Mouse (Mus musculus) lung, postnatal 0 days (tissue): ENCODE data around the gene Spred2. TPM values are rescaled to one million over a fixed set of nuclear protein-coding genes. Genes with fewer than 3 reads are reported as not detected.

Experiments used
- ATAC-seq: fragments of 200-750 bp; cut with Nextera tagmentation; 2 replicates; pipeline ENCODE4 v1.8.0; 2017; ENCODE audit warnings: moderate library complexity
- DNase-seq: peaks from one replicate; pipeline ENCODE4 v3.0.0-alpha.2; 2016; ENCODE audit warnings: low spot score
- H3K27ac ChIP-seq: fragments of 300-500 bp; sonication (generic); 2 replicates; pipeline ENCODE4 v1.5.1; 2014; ENCODE audit warnings: antibody characterized with exemption, mild to moderate bottlenecking, low read length, mixed read lengths
- H3K27me3 ChIP-seq: fragments of 300-500 bp; sonication (generic); replicated peaks from 2 replicates; pipeline ENCODE4 v1.6.1; 2014; ENCODE audit warnings: low read length, mixed read lengths; ENCODE audit not compliant: insufficient read depth
- H3K36me3 ChIP-seq: fragments of 300-500 bp; sonication (generic); 2 replicates; pipeline ENCODE4 v1.6.1; 2014; ENCODE audit warnings: low read length, mixed read lengths; ENCODE audit not compliant: insufficient read depth
- H3K4me1 ChIP-seq: fragments of 300-500 bp; sonication (generic); 2 replicates; pipeline ENCODE4 v1.6.1; 2014; ENCODE audit warnings: antibody characterized with exemption, low read depth, low read length, mixed read lengths; ENCODE audit not compliant: insufficient read depth
- H3K4me2 ChIP-seq: fragments of 300-500 bp; sonication (generic); replicated peaks from 2 replicates; pipeline ENCODE4 v1.6.1; 2014; ENCODE audit warnings: low read depth, mild to moderate bottlenecking, low read length, moderate library complexity, mixed read lengths
- H3K4me3 ChIP-seq: fragments of 300-500 bp; sonication (generic); 2 replicates; pipeline ENCODE4 v1.5.1; 2014; ENCODE audit warnings: low read depth, low read length
- H3K9ac ChIP-seq: fragments of 300-500 bp; sonication (generic); replicated peaks from 2 replicates; pipeline ENCODE4 v1.6.1; 2014; ENCODE audit warnings: low read depth, mild to moderate bottlenecking
- H3K9me3 ChIP-seq: fragments of 300-500 bp; sonication (generic); 2 replicates; pipeline ENCODE4 v1.6.1; 2016; ENCODE audit warnings: low read length, mixed read lengths
- CTCF ChIP-seq: IDR thresholded peaks from 2 replicates; pipeline ENCODE4 v1.5.1; 2016; ENCODE audit warnings: antibody characterized with exemption, mild to moderate bottlenecking
- EP300 ChIP-seq: IDR thresholded peaks from 2 replicates; pipeline ENCODE4 v1.6.1; 2016; ENCODE audit warnings: antibody characterized with exemption, mild to moderate bottlenecking, control low read depth
- WGBS: fragments of 180-500 bp; shearing (Covaris S2); extraction: QIAGEN DNeasy Blood & Tissue Kit; methylation state at CpG from one replicate; pipeline ENCODE4 v1.1.7; 2014; 5-methylcytosine and 5-hydroxymethylcytosine counted together
- polyA plus RNA-seq: library from polyadenylated mRNA; unstranded; fragments of >200 nt; fragmentation: Nextera tagmentation; extraction: Ambion mirVana; gene quantifications from 2 replicates; pipeline ENCODE4 v1.2.1, GENCODE M21; 2015

Gene Spred2
- polyA plus RNA-seq, 1 experiment from 2014 or later: 3.9 TPM

GRCm38 (mm10) chr11:19917381-19918245, 6.6 kb upstream of the Spred2 start:
- Histone ChIP-seq H3K4me1 (no peaks in the 10 kb centered on the region), H3K4me2 (no peak overlapping the region), H3K9ac (no peak overlapping the region), H3K9me3 (no peaks in the 10 kb centered on the region), H3K4me3 (no peak overlapping the region), H3K27ac (no peak overlapping the region), H3K36me3 (no peaks in the 10 kb centered on the region), H3K27me3 (no peaks in the 10 kb centered on the region)
- DNase-seq: no peak
- no peak for ATAC-seq
- TF ChIP-seq CTCF: no peak
- no peak for TF ChIP-seq EP300
- WGBS: 59% methylated on average over 9 of the region's 9 CpGs

GRCm38 (mm10) chr11:19918246-19918540, 6.0 kb upstream of the Spred2 start:
- H3K27ac ChIP-seq: no peak overlapping the region
- no peaks in the 10 kb centered on the region for H3K9me3 ChIP-seq
- no peak overlapping the region for H3K4me2 ChIP-seq
- 61% methylated on average over 2 of the region's 2 CpGs for WGBS
- no peak for ATAC-seq
- H3K4me3 ChIP-seq: no peak overlapping the region
- H3K27me3 ChIP-seq: no peaks in the 10 kb centered on the region
- no peaks in the 10 kb centered on the region for H3K36me3 ChIP-seq
- no peak overlapping the region for H3K9ac ChIP-seq
- DNase-seq: no peak
- TF ChIP-seq CTCF: no peak
- no peak for TF ChIP-seq EP300
- no peaks in the 10 kb centered on the region for H3K4me1 ChIP-seq

DNA sequence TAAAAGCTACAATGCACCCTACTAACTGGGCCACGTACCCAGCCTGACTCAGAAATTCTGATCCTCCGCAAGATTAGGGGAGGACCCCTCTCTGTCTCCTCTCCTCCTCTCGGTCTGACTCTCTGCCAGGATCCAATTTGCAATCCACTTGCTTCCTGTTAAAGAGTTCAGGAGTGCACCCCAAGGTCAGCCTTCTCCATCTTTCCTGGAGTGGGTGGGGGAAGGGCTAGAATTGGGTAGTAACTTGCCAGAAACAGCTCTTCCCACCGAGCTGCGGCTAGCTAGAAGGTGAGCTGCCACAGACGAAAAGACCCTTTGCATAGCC, 4.8 kb upstream of the Spred2 start:
- TF ChIP-seq CTCF (no peak), EP300 (no peak)
- peak overlapping the region; percentile 87 for H3K27ac ChIP-seq
- H3K36me3 ChIP-seq: no peaks in the 10 kb centered on the region
- ATAC-seq (no peak), DNase-seq (peak; percentile 67)
- H3K4me2 ChIP-seq: peak overlapping the region; percentile 81
- no peaks in the 10 kb centered on the region for H3K27me3 ChIP-seq
- whole genome bisulfite sequencing: 4% methylated on average over 6 of the region's 6 CpGs
- 0 out of 2 replicates have a peak overlapping the region, but pooled peaks have one; percentile 34 for H3K9ac ChIP-seq
- no peaks in the 10 kb centered on the region for H3K9me3 ChIP-seq
- peak overlapping the region; percentile 72 for H3K4me3 ChIP-seq
- peaks cover 3% of the 10 kb centered on the region; the same call in 1 of the 2 replicates for H3K4me1 ChIP-seq

DNA sequence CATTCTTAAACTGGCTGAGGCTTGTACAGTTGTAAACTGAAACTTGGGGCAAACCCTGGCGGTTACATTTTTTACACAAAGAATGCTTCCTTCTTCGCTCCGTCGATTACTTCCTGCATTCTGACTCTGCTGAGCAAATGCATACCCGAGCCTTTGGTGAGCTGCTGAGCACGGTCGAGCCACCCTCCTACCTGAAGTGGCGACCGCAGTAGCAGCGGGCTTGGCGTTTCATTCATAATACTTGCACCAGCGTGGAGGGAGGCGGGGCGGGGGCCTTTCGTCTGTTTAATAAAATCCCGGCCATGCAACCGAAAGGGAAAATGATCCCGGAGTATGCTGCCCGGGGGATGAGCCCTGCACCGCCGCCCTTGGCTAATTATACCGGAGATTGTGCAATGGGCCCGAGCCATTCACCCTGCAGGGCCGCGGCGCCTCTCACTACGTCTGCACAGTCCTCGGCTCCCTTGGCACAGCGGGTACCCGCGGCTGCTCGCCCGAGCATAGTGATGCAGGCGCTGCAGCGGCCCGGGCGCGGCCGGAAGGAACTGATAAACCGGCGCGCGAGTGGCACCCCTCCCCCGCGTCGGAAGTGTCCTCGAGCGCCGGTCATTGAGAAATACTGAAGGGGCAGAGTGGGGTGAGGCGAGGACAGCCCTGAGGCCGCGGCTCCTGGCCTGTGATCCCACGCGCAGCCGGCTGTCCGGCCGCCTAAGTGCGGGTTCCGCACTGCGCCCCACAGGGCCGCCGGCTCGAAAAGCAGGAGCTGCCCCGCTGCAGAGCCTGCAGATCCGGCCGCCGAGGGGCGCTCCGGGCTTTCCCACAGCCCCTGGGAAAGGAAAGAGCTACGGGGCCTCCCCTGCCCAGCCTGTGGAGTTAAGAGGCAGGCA, 4.1 kb upstream of the Spred2 start:
- WGBS: under 1% methylated on average over 68 of the region's 70 CpGs
- DNase-seq (peak; percentile 91), ATAC-seq (peak; percentile 81)
- TF ChIP-seq CTCF: peak; percentile 72
- TF ChIP-seq EP300: peak; percentile 76
- H3K27me3 ChIP-seq: no peaks in the 10 kb centered on the region
- H3K4me1 ChIP-seq: peaks cover 3% of the 10 kb centered on the region; the same call in 1 of the 2 replicates
- peak overlapping the region; percentile 81 for H3K4me2 ChIP-seq
- peak overlapping the region; percentile 34 for H3K9ac ChIP-seq
- H3K4me3 ChIP-seq: peak overlapping the region; percentile 72
- no peaks in the 10 kb centered on the region for H3K36me3 ChIP-seq
- no peaks in the 10 kb centered on the region for H3K9me3 ChIP-seq
- peak overlapping the region; percentile 87 for H3K27ac ChIP-seq

GRCm38 (mm10) chr11:19921723-19922122, 2.5 kb upstream of the Spred2 start:
- Histone ChIP-seq H3K4me2 (no peak overlapping the region), H3K36me3 (no peaks in the 10 kb centered on the region), H3K4me3 (no peak overlapping the region), H3K9me3 (no peaks in the 10 kb centered on the region), H3K27me3 (no peaks in the 10 kb centered on the region), H3K9ac (no peak overlapping the region), H3K27ac (no peak overlapping the region), H3K4me1 (peaks cover 12% of the 10 kb centered on the region; the same call in 1 of the 2 replicates)
- 81% methylated on average over 1 of the region's 1 CpGs for WGBS
- DNase-seq (no peak), ATAC-seq (no peak)
- no peak for TF ChIP-seq EP300
- TF ChIP-seq CTCF: no peak

DNA sequence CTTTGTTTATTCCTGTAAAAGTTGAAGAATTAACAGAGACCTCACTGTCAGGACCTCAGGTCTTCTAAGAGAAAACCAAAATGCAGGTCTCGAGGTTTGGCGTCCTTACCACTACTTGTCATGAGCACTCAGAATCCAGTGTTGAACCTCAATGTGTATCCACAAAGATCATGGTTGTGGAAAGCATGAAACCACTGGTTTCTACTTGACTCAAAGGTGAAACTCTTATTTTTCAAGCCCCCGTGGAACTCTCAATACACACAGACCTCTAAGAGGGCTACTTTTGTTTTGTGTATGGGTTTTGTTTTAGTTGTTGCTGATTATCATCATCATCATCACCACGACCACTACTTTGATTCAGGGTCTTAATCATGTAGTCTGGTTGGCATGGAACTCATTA, 2.0 kb upstream of the Spred2 start:
- Histone ChIP-seq H3K27ac (no peak overlapping the region), H3K36me3 (no peaks in the 10 kb centered on the region), H3K4me3 (no peak overlapping the region), H3K9me3 (no peaks in the 10 kb centered on the region), H3K27me3 (no peaks in the 10 kb centered on the region), H3K4me2 (no peak overlapping the region), H3K9ac (no peak overlapping the region), H3K4me1 (peaks cover 13% of the 10 kb centered on the region; the same call in 1 of the 2 replicates)
- TF ChIP-seq CTCF: no peak
- TF ChIP-seq EP300: no peak
- 92% methylated on average over 4 of the region's 4 CpGs for WGBS
- DNase-seq (no peak), ATAC-seq (no peak)
